Mouse (Mus musculus): ENCODE results near the gene Plekhm2. TPM values are rescaled to one million over a fixed set of nuclear protein-coding genes. Genes with fewer than 3 reads are reported as not detected.

Gene Plekhm2
- polyA plus RNA-seq (2015; fragmentation: Nextera tagmentation; extraction: Ambion mirVana) = 6.8 and 8.1 TPM in 2 replicates

DNA sequence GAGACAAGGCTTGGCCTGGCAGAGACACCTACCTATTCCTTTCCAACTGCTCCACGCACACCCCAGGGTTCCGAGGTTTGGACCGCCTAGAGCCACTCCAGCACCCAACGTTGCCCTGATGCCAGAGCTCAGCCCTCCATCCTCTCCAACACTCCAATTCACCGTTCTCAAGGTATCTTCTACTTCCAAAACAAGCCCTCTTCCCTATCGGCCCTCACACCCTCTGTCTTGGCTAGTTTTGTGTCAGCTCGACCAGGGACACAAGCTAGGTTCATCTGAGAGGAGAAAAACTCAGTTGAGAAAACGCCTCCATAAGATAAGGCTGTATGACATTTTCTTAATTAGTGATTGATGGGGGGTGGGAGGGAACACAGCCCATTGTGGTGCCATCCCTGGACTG lies at the start of gene Plekhm2:
Plekhm2 (minus strand) TSS at position 101 of the 400 bp plus-strand sequence.
- ATAC-seq (ENCODE audit: low FRiP score) = peak; percentile 36
- 76% methylated on average over 8 of the region's 8 CpGs for WGBS
- H3K9me3 ChIP-seq (replicated peaks) = no peaks in the 10 kb centered on the region

DNA sequence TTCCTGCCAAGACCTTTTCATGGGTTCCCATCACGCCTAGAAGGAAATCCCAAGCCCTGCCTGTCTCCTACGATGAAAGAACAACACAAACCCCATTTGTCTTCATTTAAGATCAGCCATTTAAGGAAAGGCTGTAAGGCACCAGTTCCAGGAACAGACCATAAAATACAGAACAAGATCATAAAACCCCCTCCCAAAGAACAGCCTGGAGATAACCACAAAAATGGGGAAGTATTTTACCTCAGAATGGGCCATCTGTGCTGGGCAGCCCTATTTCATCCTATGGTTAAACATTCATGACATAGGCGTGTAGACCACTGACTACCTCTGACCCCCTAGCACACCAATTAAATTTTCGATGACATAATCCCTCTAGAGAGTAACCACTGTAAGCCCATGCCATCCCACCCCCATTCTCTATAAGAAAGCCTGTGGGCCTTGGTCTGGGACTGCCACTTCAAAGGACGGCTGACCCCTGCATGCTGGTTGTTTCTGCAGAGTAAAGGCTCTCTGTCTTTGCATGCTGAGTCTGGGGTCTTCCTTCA lies 49.0 kb upstream of the Plekhm2 start:
- ATAC-seq (ENCODE audit: low FRiP score) = no peak
- Histone ChIP-seq H3K27ac (replicated peaks) (no peak overlapping the region), H3K36me3 (peaks cover 36% of the 10 kb centered on the region), H3K27me3 (replicated peaks) (no peaks in the 10 kb centered on the region), H3K9ac (replicated peaks) (no peak overlapping the region), H3K4me2 (no peak overlapping the region), H3K4me1 (0 out of 2 replicates have a peak, but pooled peaks cover 7% of the 10 kb centered on the region), H3K9me3 (replicated peaks) (no peaks in the 10 kb centered on the region), H3K4me3 (replicated peaks) (no peak overlapping the region)
- WGBS = 52% methylated on average over 5 of the region's 5 CpGs

More for the DNA sequence above, at the start of gene Plekhm2:
- Histone ChIP-seq H3K4me1 (peaks cover 28% of the 10 kb centered on the region), H3K4me2 (peak within 1 kb of the TSS; percentile 92), H3K36me3 (peaks cover 9% of the 10 kb centered on the region; the same call in 1 of the 2 replicates), H3K9ac (replicated peaks) (peak within 1 kb of the TSS; percentile 93), H3K27ac (replicated peaks) (peak within 1 kb of the TSS; percentile 85), H3K4me3 (replicated peaks) (peak within 1 kb of the TSS; percentile 79), H3K27me3 (replicated peaks) (no peaks in the 10 kb centered on the region)

DNA sequence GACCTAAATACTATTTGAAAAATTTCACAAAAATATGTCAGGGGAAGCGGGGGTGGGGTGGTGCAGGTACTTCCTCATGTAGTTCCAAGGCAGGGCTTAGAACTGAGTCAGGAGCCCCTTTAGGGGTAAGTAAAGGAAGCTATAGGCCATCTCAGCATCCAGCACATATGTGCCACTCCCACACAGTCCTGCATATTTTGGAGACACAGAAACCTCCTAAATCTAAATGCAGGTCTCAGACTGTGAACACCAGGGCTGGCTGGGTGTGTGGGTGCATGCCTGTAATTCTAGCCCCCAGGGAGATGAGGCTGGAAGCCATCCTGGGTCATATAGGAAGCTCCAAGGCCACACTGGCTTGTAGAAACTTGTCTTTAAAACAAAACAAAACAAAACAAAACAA lies 46.6 kb upstream of the Plekhm2 start:
- Histone ChIP-seq H3K4me2 (no peak overlapping the region), H3K27me3 (replicated peaks) (no peaks in the 10 kb centered on the region), H3K9ac (replicated peaks) (no peak overlapping the region), H3K4me1 (0 out of 2 replicates have a peak, but pooled peaks cover 7% of the 10 kb centered on the region), H3K9me3 (replicated peaks) (no peaks in the 10 kb centered on the region), H3K4me3 (replicated peaks) (no peak overlapping the region), H3K27ac (replicated peaks) (no peak overlapping the region), H3K36me3 (peaks cover 60% of the 10 kb centered on the region)
- ATAC-seq (ENCODE audit: low FRiP score) = no peak
- 100% methylated on average over 1 of the region's 1 CpGs for WGBS

DNA sequence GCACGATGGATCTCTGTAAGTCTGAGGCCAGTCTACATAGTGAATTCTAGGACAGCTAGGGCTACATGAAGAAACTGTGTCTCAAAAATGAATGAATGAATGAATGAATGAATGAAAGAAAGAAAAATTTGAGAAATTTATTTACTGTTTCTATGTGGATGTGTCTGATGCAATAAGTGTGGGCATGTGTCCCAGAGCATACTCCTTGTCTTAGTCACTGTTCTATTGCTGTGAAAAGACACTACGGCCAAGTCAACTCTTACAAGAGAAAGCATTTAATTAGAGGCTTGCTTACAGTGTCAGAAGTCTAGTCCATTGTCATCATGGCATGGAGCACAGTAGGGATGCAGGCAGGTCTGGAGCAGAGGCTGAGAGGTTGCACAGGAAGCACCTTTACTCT lies 44.3 kb upstream of the Plekhm2 start:
- Histone ChIP-seq H3K36me3 (peaks cover 83% of the 10 kb centered on the region), H3K4me1 (no peaks in the 10 kb centered on the region), H3K27ac (replicated peaks) (no peak overlapping the region), H3K4me3 (replicated peaks) (no peak overlapping the region), H3K9ac (replicated peaks) (no peak overlapping the region), H3K27me3 (replicated peaks) (no peaks in the 10 kb centered on the region), H3K9me3 (replicated peaks) (no peaks in the 10 kb centered on the region), H3K4me2 (no peak overlapping the region)
- 100% methylated on average over 2 of the region's 2 CpGs for WGBS
- ATAC-seq (ENCODE audit: low FRiP score) = no peak

DNA sequence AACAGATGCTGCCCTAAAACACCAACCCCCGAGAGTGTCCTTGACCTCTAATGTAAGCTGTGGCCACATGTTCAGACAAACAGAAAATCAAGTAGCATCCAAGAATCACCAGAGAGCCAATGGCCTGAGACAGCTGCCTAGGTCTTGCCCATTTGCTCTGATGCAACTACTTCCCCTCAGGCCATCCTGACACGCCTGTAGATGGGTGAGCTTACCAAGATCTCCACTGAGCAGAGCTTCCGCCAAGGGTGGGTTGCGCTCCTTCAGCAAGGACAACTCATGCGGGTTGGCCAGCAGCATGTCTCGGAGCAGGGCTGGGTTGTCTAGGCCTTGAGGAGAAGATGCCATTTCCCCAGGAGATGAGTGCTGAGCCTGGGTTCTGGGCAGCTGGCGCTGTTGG lies 43.3 kb upstream of the Plekhm2 start:
- no peaks in the 10 kb centered on the region for H3K4me1 ChIP-seq
- H3K4me3 ChIP-seq (replicated peaks) = no peak overlapping the region
- H3K9ac ChIP-seq (replicated peaks) = no peak overlapping the region
- ATAC-seq (ENCODE audit: low FRiP score) = no peak
- H3K9me3 ChIP-seq (replicated peaks) = no peaks in the 10 kb centered on the region
- H3K36me3 ChIP-seq = peaks cover 89% of the 10 kb centered on the region
- no peak overlapping the region for H3K4me2 ChIP-seq
- whole genome bisulfite sequencing = 96% methylated on average over 7 of the region's 7 CpGs
- H3K27me3 ChIP-seq (replicated peaks) = no peaks in the 10 kb centered on the region
- H3K27ac ChIP-seq (replicated peaks) = no peak overlapping the region

DNA sequence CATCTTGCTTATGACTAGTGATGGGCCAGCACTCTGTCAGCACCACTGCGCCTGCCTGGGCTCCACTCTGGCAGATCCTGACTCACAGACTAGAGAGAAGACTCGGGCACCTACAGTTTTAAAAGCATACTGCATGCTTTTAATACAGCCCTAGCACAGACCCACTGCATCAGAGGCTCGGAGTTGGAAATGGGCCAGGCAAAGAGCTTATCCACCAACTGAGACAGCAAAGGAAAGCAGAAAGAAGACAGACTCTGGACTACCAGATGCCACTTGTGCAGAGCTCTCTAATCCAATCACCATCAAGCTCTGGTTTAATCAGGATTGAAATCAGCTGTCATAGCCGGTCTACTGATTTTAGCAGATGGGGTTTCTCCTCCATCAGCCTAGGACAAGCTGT lies 40.6 kb upstream of the Plekhm2 start:
- Histone ChIP-seq H3K9ac (replicated peaks) (no peak overlapping the region), H3K4me1 (no peaks in the 10 kb centered on the region), H3K9me3 (replicated peaks) (no peaks in the 10 kb centered on the region), H3K27ac (replicated peaks) (no peak overlapping the region), H3K36me3 (peaks cover 90% of the 10 kb centered on the region), H3K27me3 (replicated peaks) (no peaks in the 10 kb centered on the region), H3K4me3 (replicated peaks) (no peak overlapping the region), H3K4me2 (no peak overlapping the region)
- ATAC-seq (ENCODE audit: low FRiP score) = no peak
- WGBS = 91% methylated on average over 4 of the region's 4 CpGs

DNA sequence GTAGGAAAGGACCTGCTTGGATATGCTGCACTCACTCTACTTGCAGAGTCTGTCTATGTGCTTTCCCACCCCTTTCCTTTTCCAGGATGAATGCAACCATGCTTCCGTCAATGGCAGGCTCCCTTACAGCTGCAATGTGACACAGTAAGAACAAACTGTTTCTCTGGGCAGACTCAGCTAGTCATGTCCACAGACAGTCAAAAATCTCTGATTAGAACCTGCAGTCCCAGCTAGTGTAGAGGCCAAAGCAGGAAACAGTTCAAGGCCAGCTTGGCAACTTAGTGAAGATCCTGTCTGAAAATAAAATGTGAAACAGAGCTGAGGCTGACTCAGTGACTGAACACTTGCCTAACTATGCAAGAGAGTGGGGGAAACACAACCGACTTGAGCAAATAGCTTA lies 39.9 kb upstream of the Plekhm2 start:
- no peak overlapping the region for H3K27ac ChIP-seq (replicated peaks)
- H3K36me3 ChIP-seq = peaks cover 90% of the 10 kb centered on the region
- no peaks in the 10 kb centered on the region for H3K27me3 ChIP-seq (replicated peaks)
- H3K9me3 ChIP-seq (replicated peaks) = no peaks in the 10 kb centered on the region
- H3K4me2 ChIP-seq = no peak overlapping the region
- no peaks in the 10 kb centered on the region for H3K4me1 ChIP-seq
- ATAC-seq (ENCODE audit: low FRiP score) = no peak
- H3K4me3 ChIP-seq (replicated peaks) = no peak overlapping the region
- no peak overlapping the region for H3K9ac ChIP-seq (replicated peaks)
- 89% methylated on average over 2 of the region's 2 CpGs for WGBS

DNA sequence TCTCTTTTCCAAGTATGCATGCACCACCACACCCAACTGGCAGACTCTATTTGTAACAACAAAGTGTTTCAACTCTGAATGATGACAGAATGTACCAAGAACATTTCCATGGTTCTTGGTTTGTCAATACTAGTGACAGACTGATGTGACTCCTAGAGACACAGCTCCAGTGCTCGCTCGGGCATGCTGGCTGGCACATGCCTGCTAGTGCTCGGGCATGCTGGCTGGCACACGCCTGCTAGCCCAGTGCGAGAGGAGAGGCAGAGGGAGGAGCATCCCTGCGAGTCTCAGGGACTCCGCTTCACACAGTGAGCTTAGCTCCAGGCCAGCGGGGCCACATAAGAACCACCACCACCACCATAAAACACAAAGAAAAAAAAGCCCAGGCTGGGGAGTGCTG lies 30.0 kb upstream of the Plekhm2 start:
- Histone ChIP-seq H3K4me3 (replicated peaks) (no peak overlapping the region), H3K9me3 (replicated peaks) (no peaks in the 10 kb centered on the region), H3K27me3 (replicated peaks) (no peaks in the 10 kb centered on the region), H3K9ac (replicated peaks) (no peak overlapping the region), H3K4me1 (no peaks in the 10 kb centered on the region), H3K36me3 (peaks cover 83% of the 10 kb centered on the region), H3K4me2 (no peak overlapping the region), H3K27ac (replicated peaks) (no peak overlapping the region)
- no peak for ATAC-seq (ENCODE audit: low FRiP score)
- WGBS = 96% methylated on average over 8 of the region's 8 CpGs

DNA sequence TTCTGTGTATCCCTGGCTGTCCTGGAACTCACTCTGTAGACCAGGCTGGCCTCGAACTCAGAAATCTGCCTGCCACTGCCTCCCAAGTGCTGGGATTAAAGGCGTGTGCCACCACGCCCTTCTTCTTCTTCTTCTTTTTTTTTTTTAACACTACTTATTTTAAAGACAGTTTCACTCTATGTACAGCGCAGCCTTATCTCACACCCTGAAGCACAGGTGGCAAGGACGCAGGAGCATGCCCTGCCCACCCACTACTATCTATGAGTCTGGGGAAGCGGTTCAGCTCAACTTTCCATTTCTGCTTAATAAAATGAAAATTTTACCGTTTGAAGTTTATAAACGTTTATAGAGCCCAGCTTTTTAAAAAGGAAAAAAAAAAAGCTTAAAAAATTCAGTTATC lies 23.8 kb upstream of the Plekhm2 start:
- Histone ChIP-seq H3K4me1 (no peaks in the 10 kb centered on the region), H3K36me3 (peaks cover 80% of the 10 kb centered on the region), H3K4me3 (replicated peaks) (no peak overlapping the region), H3K27ac (replicated peaks) (no peak overlapping the region), H3K4me2 (no peak overlapping the region), H3K9ac (replicated peaks) (no peak overlapping the region), H3K9me3 (replicated peaks) (no peaks in the 10 kb centered on the region), H3K27me3 (replicated peaks) (no peaks in the 10 kb centered on the region)
- ATAC-seq (ENCODE audit: low FRiP score) = no peak
- WGBS = 95% methylated on average over 8 of the region's 8 CpGs

DNA sequence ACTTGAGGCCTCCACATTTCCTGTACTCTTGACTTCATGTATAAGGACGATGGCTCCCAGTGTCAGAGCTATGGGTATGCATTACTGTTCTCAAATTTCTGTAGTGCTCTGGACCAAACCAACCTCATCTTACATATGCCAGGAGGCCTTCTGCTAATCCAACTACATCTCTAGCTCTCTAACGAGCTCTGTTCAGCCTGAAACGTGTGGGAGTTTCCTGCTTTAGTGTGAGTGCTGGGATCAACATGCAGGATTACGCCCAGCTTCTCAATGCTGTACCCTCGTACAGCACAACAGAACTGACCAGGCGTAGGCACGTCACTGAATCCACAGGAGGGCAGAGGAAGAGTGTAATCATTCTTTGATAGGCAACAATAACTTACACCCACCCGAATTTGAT lies 21.8 kb upstream of the Plekhm2 start:
- H3K27ac ChIP-seq (replicated peaks) = no peak overlapping the region
- no peaks in the 10 kb centered on the region for H3K27me3 ChIP-seq (replicated peaks)
- 0 out of 2 replicates have a peak, but pooled peaks cover 3% of the 10 kb centered on the region for H3K4me1 ChIP-seq
- H3K9ac ChIP-seq (replicated peaks) = no peak overlapping the region
- H3K36me3 ChIP-seq = peaks cover 75% of the 10 kb centered on the region
- H3K9me3 ChIP-seq (replicated peaks) = no peaks in the 10 kb centered on the region
- 88% methylated on average over 8 of the region's 8 CpGs for WGBS
- no peak overlapping the region for H3K4me3 ChIP-seq (replicated peaks)
- no peak for ATAC-seq (ENCODE audit: low FRiP score)
- no peak overlapping the region for H3K4me2 ChIP-seq

DNA sequence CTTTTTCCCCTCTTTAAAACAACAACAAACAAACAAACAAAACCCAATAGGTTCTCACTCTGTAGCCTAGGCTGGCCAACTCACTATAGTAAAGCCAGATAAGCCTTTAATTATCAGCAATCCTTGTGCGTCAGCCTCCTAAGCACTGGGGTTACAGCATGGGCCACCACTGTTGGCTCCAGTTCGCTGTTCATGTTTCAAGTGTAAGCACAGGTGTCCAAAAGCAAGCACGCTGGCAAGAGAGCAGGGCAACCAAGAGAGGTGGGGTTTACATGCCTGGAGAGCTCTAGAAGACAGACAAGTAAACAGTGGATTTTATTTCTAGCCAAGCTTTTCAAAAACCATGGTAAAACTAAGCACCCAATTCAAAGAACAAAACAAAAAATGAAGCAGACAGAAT lies 21.4 kb upstream of the Plekhm2 start:
- H3K27me3 ChIP-seq (replicated peaks) = no peaks in the 10 kb centered on the region
- no peak overlapping the region for H3K4me2 ChIP-seq
- no peak overlapping the region for H3K9ac ChIP-seq (replicated peaks)
- 90% methylated on average over 3 of the region's 3 CpGs for WGBS
- ATAC-seq (ENCODE audit: low FRiP score) = no peak
- no peaks in the 10 kb centered on the region for H3K9me3 ChIP-seq (replicated peaks)
- peaks cover 70% of the 10 kb centered on the region for H3K36me3 ChIP-seq
- H3K4me3 ChIP-seq (replicated peaks) = no peak overlapping the region
- 0 out of 2 replicates have a peak, but pooled peaks cover 3% of the 10 kb centered on the region for H3K4me1 ChIP-seq
- H3K27ac ChIP-seq (replicated peaks) = no peak overlapping the region

DNA sequence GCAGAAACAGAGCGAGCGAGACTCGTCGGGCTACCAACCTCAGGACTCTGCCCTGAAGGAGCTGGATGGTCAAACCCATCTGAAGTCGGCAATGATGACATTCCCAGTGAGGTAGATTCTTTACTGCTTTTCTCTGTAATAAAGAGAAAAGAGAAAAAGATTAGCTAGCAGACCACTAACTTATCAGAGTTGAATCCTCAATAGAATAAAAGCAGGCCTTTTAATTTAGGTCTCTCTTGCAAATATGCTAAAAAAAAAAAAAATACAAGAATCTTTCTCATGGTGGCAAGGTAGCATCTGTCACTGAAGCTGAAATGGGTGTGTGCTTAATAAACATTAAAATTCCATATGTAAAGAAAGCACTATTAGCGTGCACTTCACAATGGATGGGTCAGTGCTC lies 20.8 kb upstream of the Plekhm2 start, which contains the start of gene Rsc1a1:
Rsc1a1 (minus strand) TSS at position 101 of the 400 bp plus-strand sequence.
- Histone ChIP-seq H3K4me2 (no peak within 1 kb of the TSS), H3K27me3 (replicated peaks) (no peaks in the 10 kb centered on the region), H3K9ac (replicated peaks) (no peak within 1 kb of the TSS), H3K4me1 (0 out of 2 replicates have a peak, but pooled peaks cover 3% of the 10 kb centered on the region), H3K9me3 (replicated peaks) (no peaks in the 10 kb centered on the region), H3K4me3 (replicated peaks) (no peak within 1 kb of the TSS), H3K36me3 (peaks cover 64% of the 10 kb centered on the region), H3K27ac (replicated peaks) (no peak within 1 kb of the TSS)
- ATAC-seq (ENCODE audit: low FRiP score) = no peak
- 94% methylated on average over 6 of the region's 6 CpGs for WGBS

Data from neural tube, embryonic 15.5 days (tissue).